Mouse (Mus musculus) heart, adult 8-10 months (tissue): ENCODE data around the gene Rad51c. TPM values are rescaled to one million over a fixed set of nuclear protein-coding genes. Genes with fewer than 3 reads are reported as not detected.

ENCODE experiments used
- DNase-seq: peaks from one replicate; pipeline ENCODE4 v3.0.0; 2022; ENCODE audit warnings: low spot score
- total RNA-seq, 4 experiments: library from RNA; stranded (reverse); gene quantifications; 2 replicates each; pipeline ENCODE4 v1.2.4; 2022

Gene Rad51c
- total RNA-seq, 4 experiments from 2014 or later, result 0.72 to 2.0 (median 1.2) TPM

DNA sequence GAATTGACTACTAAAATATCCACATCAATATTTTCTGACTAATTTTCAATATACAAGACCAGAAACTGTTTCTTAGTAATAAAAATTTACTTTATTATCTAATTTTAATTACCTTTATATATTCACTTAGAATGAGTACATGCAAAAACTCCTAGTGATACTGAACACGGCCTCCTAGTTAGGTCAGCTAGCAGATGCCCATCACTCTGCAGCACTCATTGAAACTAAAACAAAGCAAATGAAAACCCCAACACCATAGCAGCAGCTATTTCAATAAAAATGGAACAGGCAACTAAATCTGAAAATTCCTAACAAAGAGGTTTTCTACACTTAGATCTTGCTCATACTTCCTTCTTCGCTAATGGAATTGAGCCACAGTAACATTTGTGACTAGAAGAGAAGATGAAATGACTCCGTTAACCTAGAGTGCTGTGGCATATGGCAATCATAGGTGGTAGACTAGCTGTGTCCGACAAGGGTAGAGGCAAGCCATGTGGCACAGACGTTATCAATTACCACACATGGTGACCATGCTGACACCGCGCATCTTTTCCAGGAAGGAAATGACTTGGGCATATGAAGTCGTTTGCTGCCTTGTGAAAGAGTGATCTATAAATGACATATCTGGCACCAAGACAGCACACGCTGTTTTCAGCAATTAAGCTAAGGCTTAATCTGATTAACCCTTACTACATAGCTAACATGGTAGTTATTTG lies 36.7 kb downstream of the Rad51c start:
- DNase-seq, result no peak

DNA sequence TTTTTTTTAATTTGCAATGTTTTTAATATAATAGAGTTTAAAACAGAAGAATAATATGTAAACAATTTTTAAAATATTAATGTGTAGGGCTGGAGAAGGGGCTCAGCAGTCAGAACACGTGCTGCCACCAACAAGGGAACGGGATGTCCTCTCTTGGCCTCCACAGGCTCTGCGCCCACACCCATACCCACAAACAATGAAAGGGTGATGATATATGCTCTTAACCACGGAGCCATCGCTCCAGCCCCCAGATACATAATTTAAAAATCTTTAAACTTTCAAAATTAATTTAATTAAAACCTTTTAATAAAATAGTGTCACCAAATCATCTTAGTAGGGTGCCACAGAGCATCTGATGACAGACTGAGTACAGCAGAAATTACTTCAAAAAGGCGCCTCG lies 37.7 kb downstream of the Rad51c start:
- no peak for DNase-seq

DNA sequence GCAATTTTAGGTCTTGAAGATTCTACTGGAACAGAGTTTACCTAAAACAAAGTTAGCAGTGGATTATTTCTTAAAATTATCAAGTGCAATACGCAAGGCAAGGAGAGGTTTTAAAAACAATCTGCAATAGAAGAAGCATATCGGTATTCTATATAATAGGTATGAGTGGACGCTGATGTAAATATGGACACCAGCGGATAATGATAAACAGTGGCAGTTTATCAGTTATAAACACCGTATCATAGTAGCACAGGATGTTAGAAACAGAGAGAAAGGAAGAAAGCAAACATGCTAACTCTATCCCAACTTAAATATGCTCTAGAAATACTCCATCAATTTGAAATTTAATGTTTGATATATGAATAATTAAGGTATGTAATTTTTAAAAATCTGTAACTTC lies 39.6 kb downstream of the Rad51c start:
- no peak for DNase-seq

GRCm38 (mm10) chr11:87359262-87359612 lies 45.5 kb downstream of the Rad51c start:
- no peak for DNase-seq

DNA sequence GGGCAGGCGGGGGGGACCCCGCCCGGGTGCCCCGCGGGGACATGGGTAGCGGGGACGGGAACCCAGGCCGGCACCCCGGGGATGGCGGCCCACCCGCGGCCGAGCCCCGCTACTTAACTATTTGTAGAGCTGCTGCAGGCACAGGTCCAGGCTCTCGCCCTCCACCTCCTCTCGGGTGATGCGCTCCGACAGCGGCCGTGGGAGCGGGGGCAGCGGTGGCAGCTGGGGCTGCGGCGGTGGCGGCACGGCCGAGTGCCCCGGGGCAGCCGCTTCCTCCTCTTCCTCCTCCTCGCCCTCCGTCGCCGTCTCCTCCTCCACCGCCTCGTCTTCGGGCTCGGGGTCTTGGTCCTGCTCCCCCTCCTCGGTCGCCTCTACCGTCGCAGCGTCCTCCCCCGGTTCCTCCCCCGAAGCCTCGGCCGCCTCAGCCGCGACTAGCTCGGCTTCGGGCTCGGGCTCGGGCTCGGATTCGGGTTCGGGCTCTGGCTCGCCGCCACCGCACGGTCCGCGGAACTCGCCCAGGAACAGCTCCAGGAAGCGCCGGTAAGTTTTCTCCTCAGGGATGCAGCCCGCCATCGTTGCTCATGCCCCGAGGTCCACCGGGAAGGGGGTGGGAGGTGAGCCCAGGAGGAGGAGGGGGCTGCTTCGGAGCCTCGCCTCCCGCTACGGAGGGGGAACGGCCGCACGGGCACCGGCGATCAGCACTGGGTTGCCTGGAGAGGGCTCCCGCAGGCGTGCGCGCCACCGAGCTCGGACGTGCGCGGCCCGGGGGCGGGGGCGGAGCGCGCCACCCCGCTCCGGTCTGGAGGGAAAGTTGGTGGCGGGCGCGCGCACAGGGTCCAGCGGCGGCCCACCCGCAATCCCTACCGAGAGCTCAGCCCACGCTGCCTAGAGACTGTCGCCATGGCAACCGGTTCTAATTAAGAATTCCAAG lies 46.2 kb downstream of the Rad51c start, which contains the start of gene Ppm1e:
Ppm1e (minus strand) TSS at position 693 of the 931 bp plus-strand sequence.
- DNase-seq, result peak; percentile 24

DNA sequence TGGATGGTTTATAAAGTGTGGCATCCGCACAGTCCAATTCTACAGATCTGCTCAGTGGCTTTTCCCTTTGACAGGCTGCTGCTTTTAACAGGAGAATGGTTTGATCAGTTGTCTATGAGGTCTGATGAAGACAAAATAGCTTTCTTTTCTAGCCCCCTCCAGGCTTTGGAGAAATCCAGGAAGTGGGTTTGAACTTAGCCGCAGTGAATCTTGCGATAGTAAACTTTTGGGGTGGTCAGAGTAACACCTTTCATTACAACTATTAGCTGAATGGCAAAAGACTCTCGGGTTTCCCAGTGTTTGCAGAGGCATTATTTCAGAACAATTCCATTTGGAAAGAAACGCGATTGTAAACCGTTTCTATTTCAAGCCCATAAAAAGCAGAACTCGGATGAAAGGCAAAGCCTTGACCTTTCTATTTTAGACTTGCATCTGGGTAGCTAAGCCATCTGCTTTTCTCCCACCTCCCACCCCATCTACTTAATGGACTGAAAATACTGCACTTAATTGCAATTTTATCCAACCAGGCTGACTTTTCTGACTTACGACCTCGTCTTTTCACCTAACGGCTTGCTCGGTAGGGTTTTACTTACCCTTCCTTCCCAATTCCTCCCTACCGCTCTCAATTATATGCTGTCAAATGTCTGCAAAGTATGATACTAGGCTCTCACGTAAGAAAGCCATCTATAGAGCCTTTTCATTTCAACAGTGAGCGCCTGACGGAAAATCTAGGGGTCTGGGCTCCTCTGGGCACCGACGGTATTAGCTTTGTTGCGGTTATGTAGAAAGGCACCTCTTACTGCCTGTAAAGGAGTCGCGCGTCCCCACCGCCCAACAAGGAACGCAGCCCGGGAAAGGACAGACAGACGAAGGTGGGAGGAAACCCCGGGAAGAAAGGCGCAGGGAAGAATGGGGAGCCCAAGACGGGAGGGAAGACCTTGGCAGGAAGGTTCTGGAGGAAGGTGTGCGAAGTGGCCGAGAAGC lies 47.1 kb downstream of the Rad51c start:
- DNase-seq, result no peak

GRCm38 (mm10) chr11:87354861-87355260 lies 49.9 kb downstream of the Rad51c start:
- DNase-seq, result no peak

DNA sequence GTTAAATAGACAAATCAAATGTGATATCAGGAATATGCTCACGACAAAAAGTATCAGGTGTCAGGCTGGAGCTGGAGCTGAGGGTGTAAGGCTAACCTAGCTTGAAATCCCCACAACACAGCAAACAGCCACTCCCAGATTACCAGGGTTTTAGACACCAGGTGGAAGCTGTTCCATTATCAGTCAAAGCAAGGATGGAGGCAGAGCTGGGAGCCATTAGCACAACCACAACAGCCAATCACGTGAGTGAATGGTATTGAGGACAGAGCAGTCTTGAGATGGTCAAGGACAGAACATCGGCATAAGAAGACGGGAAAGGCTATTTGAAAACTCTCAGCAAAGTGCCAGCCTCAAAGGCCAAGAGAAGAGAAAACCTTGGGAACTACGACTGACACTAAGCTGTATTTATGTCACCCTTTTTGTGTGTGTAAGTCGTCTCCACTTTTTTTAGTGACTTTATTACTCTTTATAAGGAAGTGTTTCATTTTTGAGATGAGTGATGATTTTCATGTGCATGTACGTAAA lies 51.0 kb downstream of the Rad51c start:
- no peak for DNase-seq

Other genes starting within 250 kb of the Rad51c start
- gene Ppm1e, start 45.9 kb downstream of the Rad51c start, total RNA-seq, result 1 to 10 TPM; 3.7 to 7.1 (median 5.3) TPM
- under 1 TPM in 3 of 4 experiments, not detected in 1; 0.16 to 0.29 (median 0.19) TPM for gene Tex14, start 111 bp upstream of the Rad51c start, total RNA-seq
- gene Gm11492, start 161.7 kb upstream of the Rad51c start, total RNA-seq, result not detected
- 10 to 100 TPM; 36.5 to 54.5 (median 37.7) TPM for gene Sept4, start 163.9 kb upstream of the Rad51c start, total RNA-seq
- gene Mtmr4, start 187.2 kb upstream of the Rad51c start, total RNA-seq, result 10 to 100 TPM; 20.6 to 25.1 (median 23.0) TPM
- gene Hsf5, start 212.2 kb upstream of the Rad51c start, total RNA-seq, result under 1 TPM in 2 of 4 experiments, not detected in 2; 0.05 to 0.06 TPM